Mouse (Mus musculus) C2C12 (cell line): ENCODE data around the gene Ccl8.

ENCODE experiments used
- CEBPB ChIP-seq: IDR thresholded peaks from one replicate; pipeline ENCODE4 v1.6.1; 2011; ENCODE audit warnings: low read depth, mild to moderate bottlenecking, control low read depth, moderate library complexity
- CTCF ChIP-seq: IDR thresholded peaks from one replicate; pipeline ENCODE4 v1.5.1; 2011; ENCODE audit not compliant: control insufficient read depth, insufficient read depth, insufficient read length
- MYOG ChIP-seq: IDR thresholded peaks from one replicate; pipeline ENCODE4 v1.6.1; 2011; ENCODE audit not compliant: control insufficient read depth, insufficient read length; ENCODE audit errors: extremely low read depth

DNA sequence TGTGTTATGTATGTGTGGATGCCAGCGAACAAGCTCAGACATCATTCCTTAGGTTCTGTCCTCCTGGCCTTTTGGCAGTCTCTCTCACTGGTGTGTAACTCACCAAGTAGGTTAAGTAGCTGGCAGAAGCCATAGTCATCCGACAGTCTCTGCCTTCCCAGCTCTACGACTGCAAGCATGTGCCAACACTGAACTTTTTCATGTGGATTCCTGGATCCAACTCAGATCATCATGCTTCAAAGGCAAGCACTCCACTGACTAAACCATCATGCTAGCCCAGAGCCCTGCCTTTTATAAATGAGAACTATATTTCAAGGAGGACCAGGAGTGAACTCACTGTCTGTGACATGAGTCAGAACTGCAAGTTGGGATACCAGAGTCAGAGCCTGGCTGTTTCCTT is 41.3 kb upstream of the Ccl8 start:
- TF ChIP-seq CTCF (no peak), MYOG (no peak), CEBPB (no peak)
